Mouse (Mus musculus) cerebellum, postnatal 4 days (tissue): ENCODE measurements at regions not wholly inside any gene's neighbourhood (a gene's known extent, or its start where the extent isn't known, plus 50 kb on each side); places are given as distances from the start of the nearest gene placed in this dataset.

ENCODE experiments used
- DNase-seq, 2 experiments: peaks; one replicate each; pipeline ENCODE4 v3.0.0; 2022; ENCODE audit warnings: low spot score in 2 of 2, mixed read lengths in 1 of 2

DNA sequence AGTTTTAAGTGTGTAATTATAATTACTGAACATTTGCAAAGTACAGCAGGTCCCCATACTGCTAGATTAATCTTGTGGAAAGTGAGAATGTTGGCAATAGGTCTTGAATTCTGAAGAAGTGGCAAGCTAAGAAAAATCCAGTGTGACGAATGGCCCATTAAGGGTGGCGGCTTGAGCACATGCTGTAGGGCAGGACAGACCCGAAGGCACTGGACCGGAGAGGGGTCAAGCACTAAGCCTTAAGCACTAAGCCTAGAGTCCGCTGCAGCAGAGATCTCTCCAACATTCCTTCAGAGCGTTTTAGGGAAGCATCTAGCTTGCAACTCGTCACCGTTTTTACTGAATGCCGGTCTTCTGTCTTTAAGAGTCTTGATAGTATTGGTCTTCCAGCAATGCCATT is 105.6 kb downstream of the Aldh8a1 start:
- DNase-seq, result no peak

DNA sequence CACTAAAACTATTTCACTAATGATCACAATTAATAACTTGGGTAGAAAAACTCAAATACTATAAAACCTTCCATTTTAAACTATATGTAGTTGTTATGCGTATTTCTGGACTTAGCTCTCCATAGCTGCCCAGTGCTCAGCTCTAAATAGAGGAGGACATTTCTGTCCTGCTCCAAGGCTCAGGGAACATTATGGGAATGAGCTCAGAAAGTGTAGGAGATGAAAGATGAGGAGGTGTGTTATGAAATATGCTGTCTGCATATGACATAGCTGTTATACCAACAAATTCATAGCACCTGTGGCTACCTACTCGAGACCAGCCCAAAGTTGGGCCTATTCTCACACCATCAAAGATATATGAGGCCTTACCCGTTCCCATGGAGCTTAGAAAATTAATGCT is 106.3 kb downstream of the Aldh8a1 start:
- no peak for DNase-seq

DNA sequence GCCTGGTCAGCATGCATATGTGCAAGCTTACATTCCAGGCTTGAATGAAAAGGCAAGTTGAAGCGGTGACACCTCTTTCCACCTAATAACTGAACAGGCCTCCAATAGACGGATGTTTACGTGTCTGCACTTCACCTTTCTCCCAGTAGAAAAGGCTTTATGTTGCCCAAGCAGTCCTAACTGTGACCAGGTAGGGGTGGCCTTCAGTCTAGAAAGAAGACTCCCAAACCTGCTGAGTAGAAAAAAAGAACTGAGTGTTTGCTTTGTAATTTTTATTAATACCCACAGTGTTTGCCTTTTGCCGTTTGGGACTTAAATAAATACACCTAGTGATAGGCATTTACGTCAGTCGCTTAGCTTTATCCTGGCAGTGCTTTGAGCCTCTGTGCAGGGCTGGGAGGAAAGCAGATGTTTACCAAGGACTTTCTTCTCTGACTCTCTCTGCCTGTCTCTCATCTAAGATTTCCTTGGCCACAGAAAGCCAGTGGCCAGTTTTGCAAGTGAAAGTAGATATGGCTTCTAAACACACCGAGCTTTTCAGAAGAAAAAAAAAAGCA is 104.5 kb upstream of the 1700020N01Rik start:
- DNase-seq, result no peak

DNA sequence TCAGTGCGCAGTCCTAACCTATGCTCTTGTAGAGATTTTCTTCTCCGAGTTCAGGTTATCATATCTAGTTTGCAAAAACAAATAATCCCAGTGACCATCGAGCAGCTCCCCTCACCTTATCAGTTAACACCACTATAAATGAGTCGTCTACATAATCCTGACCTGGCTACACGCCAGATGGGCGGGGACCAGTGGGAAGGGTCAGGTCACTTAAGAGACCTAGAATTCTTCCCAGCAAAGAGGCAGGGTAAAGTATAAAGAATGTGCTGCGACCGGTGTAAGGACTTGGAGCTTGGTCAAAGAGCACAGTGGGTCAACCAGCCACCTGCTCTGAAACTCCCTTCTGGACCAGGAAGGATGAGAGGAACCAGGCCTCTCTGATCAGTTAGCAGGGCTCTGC is 102.0 kb upstream of the 1700020N01Rik start:
- DNase-seq, result no peak

DNA sequence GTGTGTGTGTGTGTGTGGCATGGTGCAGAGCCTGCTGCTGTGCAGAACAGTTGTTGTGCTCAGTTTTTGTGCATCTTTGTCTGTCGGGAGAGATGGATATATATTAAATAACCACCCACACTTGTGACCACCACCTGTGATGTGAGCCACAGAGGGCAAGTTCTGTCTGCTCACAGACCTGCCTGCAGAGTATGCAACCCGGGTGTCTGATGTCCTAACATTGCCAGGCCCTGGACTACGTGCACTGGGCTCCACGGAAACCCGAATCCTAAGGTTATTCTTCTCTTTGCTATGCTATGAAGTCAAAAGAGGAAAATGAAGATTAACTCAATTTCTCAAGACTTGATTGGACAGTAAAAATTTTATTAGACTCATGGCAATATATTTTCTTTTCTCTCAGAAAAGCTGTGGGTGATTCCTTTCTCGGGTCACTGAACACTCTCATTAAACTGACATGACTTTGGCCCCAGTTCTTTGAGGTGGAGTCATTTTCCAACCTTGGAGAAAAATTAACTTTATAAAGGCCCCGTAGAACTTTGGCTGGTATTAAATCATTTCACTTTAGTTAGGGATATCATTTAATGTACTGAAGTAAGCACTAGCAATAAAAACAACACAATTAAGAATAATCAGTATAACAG is 100.6 kb upstream of the 1700020N01Rik start:
- no peak for DNase-seq

DNA sequence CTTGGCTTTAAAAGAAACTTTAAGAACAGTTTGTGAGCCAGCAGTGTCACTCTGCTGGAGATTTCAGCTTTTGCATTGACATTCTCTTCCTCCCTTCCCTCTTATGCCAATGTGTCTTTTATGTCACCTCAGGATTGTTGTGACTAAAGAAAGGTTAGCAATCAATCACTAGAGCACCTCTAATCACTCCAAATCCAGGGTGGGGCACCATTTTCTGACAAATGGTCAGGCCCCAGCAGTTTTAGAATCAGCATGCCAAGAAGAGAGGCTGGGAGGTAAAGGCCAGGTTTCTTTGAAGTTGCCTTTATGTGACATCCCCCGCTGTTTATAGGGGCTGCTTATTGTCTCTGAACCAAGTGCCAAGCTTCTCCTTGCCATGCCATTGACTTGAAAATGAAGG is 98.4 kb upstream of the 1700020N01Rik start:
- no peak for DNase-seq

DNA sequence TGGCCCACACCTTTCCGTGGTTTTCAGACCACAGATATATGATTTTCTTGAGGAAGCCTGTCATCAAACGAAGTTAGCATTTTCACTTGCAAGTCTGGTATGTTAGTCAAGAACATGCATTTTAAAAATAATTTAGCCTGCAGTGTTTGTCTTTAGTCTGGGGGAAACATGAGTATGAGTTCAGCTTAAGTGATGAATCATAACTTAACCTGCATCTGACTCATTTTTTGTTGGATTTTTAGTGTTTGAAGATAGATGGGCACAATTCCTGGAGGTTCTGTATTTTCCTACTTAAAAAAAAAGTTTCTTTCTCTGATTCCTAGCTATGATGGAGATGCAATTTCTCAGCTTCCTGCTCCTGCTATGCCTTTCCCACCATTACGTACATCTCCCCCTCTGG is 95.8 kb upstream of the 1700020N01Rik start:
- no peak for DNase-seq

DNA sequence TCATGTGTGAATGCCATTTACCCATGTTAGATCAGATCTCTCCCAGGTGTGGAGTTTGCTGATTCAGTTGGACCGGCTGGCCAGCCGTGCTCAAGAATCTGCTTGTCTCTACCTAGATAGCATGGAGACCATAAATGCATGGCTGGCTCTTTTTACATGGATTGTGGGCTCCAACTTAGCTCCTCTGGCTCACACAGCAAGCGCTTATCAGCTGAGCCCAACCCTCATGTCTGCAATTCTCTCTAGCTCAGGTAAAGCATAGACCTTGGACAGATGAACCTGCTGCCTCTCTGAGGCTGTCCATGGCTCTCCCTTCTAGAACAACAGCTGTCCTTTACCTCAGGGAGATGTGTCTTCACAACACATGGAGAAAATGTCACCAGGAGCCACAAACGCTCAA is 94.8 kb upstream of the 1700020N01Rik start:
- no peak for DNase-seq

DNA sequence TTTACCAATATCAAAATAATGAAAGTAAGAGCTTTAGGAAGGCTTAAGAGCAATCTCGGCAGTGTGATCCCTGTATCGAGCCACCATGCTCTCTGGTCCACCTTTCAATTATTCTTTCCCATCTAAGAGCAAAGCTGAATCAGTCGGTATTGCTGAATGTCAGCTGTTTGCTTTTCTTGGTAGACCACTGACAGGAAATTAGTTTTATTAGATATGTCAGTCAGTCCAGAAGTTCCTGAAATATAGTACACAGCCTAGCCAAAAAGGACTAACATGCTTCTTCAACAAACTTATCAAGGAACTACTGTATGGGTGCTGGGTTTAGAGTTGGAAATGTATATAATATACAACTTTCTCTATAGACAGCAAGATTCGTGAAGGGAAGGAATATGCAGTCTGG is 91.3 kb upstream of the 1700020N01Rik start:
- DNase-seq, result no peak

DNA sequence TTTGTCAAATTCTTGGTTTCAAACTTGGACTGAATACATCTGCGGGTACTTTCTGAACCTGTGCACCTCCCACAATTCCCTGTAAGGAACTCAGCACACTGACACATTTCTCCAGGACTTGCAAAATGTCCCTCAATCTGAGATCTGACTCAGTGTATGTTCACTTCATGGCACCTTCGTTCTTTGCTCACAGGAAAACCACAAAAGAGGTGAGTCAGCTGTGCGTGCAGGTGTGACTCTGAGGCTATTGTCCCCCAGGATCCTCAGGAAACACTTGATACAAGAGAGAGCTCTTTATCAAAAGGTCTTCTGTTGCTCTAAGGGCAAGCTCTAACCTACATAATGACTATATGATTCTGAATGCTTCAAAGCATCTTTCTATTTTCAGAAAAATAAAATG is 88.5 kb upstream of the 1700020N01Rik start:
- DNase-seq, result no peak

DNA sequence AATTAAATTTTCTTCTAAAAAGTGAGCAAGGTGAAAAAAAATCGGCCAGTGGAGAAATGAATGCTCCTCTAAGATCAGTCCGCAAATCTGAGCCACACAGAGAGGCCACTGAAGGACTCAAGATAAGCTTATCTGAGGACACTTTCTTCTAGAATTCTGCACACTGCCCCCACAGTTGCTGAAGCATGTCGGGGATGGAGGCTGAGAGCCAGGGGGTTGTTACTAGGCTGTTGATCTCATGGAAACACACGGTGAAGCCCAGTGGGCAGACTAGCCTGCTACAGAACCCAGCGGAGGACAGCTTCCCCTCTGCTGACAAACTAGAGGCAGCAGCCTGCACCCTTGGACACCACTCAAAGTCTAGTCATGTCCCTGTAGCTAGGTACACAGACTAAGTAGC is 81.6 kb upstream of the 1700020N01Rik start:
- DNase-seq, result no peak

DNA sequence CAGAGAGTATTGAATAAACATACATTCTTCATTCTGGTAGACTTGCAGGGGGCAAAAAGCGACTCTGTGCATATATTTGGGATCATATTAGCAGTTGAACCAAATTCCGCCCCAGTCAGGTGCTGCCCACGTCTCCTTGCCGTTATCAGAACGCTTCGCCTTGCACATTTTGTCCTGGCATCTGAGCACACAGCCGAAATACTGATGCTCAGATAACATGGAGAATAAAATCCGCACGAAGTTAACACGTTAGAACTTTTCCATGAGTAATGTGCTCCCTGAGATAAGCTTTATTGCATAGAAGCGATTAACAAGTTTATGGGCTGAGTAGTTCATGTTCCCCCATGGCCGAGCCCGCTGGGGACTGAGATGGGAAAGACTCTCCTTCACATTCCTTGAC is 80.5 kb upstream of the 1700020N01Rik start:
- DNase-seq, result no peak

DNA sequence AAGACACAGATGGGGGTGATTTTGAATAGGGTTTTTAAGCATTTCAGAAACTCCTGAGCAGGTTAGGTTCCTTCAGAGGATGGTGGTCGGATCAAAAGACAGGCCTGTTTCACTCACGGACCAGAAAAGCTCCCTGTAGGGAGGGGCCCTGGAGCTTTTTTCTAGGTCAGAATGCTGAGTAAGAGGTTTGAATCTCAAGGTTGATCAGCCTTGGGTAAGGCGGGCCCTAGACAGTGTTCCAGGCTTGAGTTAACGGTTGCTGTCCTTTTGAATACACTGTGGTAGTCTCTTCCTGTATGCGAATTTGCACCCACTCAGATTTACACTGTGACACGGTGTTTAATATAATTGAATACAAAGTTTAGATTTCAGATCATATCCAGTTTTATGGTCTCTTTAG is 75.2 kb upstream of the 1700020N01Rik start:
- DNase-seq, result no peak

DNA sequence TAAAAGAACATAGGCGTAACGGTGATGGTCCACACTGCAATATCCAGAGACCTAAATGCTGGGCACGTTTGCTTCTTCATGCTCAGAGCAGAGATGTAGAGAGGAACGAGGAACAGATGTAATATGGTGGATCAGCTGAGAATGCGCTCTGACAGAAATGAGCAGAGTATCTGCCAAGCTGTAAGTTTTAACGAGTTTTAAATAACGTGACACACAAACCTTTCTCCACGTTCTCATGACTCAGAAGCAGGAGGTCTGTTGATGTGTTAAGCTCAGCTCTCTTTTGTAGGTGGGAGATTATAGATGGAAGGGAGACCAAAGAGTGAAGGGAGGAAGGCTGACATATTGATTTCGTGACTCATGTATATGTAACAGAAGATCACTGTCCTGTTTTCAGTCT is 72.1 kb upstream of the 1700020N01Rik start:
- DNase-seq, result no peak

DNA sequence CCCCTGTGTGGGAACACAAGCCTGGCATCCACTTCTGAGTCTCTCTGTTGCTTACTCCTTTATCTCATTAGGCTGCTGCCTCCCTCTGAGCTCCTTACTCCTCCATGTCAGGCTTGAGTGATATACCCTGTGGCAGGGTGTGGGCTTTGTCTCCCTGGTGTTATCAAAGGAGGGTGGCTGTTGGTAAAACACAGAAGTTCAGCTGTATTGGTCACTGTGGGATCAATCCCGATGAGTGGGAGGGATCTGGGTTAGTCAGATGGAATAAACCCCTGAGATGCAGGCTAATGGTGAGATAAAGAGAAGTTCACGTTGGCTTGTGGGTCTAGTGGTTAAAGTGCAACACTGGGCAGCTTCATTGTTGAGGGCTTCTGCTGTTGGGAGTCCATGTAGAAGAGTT is 67.4 kb upstream of the 1700020N01Rik start:
- DNase-seq, result no peak

DNA sequence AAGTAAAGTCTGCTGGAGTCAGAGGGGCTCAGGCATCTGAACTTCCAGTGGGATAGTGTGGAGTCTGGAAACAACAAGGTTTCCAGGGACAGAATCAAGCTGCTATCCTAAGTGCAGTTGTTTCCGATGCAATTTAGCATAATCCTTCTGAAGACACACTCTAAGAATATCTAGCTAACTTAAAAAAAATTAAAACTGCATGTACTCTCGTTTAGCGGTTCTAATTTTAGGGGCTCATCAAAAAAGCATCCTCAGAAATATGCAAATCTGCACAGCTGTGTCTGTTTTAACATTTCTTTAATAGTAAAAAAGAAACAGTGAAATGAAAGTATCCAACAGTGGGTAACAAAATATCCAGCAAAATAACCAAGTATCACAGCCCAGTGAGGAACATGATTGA is 64.5 kb upstream of the 1700020N01Rik start:
- DNase-seq, result no peak

DNA sequence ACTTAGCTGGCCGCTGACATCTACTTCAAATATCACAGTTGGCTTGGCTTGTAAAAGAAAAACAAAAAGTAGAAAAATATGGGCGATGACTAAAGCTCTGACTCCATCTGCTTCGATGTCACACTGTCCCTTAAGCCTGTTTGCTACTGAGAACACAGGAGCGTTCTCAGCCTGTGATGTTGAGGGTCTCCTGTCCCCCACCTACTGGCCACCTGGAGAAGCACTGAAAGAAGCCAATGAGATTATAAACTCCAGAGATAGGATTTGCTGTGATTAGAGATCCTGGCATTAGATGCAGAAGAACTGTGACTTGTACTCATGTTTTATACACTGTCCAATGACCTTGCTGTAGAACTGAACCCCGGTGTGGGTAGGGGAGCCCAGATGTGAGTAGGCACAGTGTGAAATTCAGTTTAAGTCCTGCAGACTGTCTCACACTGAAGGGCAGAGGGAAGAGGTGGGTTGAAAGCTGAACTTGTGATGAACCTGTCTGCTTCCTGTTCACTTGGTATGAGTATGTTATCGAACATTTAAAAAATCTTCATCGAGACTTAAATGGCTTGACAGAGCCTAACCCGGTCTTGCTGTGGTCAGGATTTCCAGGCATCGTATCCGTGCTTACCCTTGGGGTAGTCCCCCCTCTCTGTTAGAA is 63.7 kb upstream of the 1700020N01Rik start:
- no peak for DNase-seq

DNA sequence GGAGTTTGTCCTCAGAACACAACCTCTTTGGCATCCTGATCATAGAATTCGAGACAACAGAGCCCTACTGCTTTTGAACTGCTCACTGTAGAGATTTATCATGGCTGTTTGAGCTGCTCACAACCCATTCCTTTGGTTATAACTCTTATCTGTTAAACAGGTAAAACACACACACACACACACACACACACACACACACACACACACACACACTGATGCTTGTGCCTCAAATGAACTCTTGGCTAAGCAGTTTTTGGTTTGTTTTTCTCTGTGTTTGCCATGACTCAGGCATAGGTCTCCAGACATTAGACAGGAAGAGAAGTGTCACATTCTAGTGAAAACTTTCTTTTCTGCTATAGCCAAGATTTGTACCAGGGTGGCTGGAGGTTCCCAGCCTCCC is 60.8 kb upstream of the 1700020N01Rik start:
- no peak for DNase-seq

DNA sequence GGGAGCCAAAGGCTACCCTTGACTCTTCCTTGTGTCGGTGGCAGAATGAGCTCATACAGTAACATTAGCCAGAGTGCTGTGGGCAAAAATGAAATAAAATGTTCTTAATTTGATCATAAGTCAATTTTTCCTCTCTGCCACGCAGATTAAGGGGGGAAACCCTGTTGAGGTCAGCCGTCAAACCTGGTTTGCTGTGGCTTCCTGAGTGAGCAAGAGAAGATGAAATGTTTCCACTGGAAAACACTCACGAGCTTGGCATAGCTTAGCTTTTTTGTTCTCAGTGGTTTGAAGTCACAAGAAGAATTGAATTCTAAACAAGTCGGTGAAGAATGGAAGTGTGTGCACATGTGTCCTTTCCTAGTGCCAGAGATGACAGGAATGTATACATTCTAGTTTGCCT is 57.3 kb upstream of the 1700020N01Rik start:
- DNase-seq, result no peak

DNA sequence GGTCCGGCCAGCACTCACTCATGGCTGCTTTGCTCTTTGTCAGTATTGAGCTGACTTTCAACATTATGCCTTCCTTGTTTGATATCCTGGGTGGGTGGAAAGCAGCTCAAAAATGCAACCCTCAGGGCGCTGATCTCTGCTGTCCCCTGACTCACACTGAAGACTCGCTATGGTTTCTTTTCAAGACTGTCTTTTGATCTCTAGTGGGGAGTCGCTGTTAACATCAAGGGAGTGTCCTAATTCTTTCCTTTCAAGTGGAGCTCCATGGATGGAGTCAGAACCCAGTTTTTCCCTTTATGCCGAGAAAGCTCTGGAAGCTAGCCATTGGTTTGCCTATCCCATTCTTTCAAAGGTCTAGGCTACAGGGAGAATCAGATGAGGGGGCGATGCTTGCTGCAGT is 54.5 kb upstream of the 1700020N01Rik start:
- DNase-seq, result no peak
